Mouse (Mus musculus): ENCODE results near the gene Triap1. TPM values are rescaled to one million over a fixed set of nuclear protein-coding genes. Genes with fewer than 3 reads are reported as not detected.
A peak's percentile ranks its signal among the peaks of the same experiment; 100 is the strongest.

Gene Triap1
- total RNA-seq, 2 experiments from 2014 or later, result 21.4 to 24.5 TPM

- intact Hi-C loops (cut with DNase I), result no loop called here
- Histone ChIP-seq H3K4me3 (no peak overlapping the region), H3K27ac (peak overlapping the region; percentile 85)
- no peak for DNase-seq (ENCODE audit: extremely low spot score in 1 of 2, low spot score in 2 of 2)
- no peak for TF ChIP-seq CTCF (IDR thresholded peaks at IDR 0.05)
These were observed 23.9 kb upstream of the Triap1 start for GRCm38 (mm10) chr5:115316968-115317644.

- TF ChIP-seq CTCF (IDR thresholded peaks at IDR 0.05), result no peak
- intact Hi-C loops (cut with DNase I), result no loop called here
- Histone ChIP-seq H3K4me3 (no peak overlapping the region), H3K27ac (peak overlapping the region; percentile 85)
- no peak for DNase-seq (ENCODE audit: extremely low spot score in 1 of 2, low spot score in 2 of 2)
These were observed 23.2 kb upstream of the Triap1 start for GRCm38 (mm10) chr5:115317645-115318328.

- peak overlapping the region; percentile 28 for H3K4me3 ChIP-seq
- intact Hi-C loops (cut with DNase I), result loop anchor here (1.0 kb wide), 1 partner anchor 19 kb away; the partner anchor contains the start of gene Dynll1
- H3K27ac ChIP-seq, result peak overlapping the region; percentile 87
- peak; percentile 54 for TF ChIP-seq CTCF (IDR thresholded peaks at IDR 0.05)
- DNase-seq (ENCODE audit: extremely low spot score in 1 of 2, low spot score in 2 of 2), result peak; percentile 75 to 76
These were observed 21.8 kb upstream of the Triap1 start for GRCm38 (mm10) chr5:115319004-115319940.

- peak overlapping the region; percentile 90 for H3K27ac ChIP-seq
- TF ChIP-seq CTCF (IDR thresholded peaks at IDR 0.05), result no peak
- peak overlapping the region; percentile 64 for H3K4me3 ChIP-seq
- no peak for DNase-seq (ENCODE audit: extremely low spot score in 1 of 2, low spot score in 2 of 2)
- intact Hi-C loops (cut with DNase I), result loop anchor here (2.0 kb wide), 1 partner anchor 48 kb away; the partner anchor contains the start of gene Coq5
These were observed 14.7 kb upstream of the Triap1 start for GRCm38 (mm10) chr5:115326256-115326831.

- DNase-seq (ENCODE audit: extremely low spot score in 1 of 2, low spot score in 2 of 2), result peak; percentile 95
- no peak for TF ChIP-seq CTCF (IDR thresholded peaks at IDR 0.05)
- intact Hi-C loops (cut with DNase I), result loop anchor here (1.0 to 2.0 kb wide), 2 partner anchors 27 to 48 kb away; partner anchors contain the start of genes Coq5 and Dynll1
- Histone ChIP-seq H3K4me3 (peak within 1 kb of the TSS; percentile 64), H3K27ac (peak within 1 kb of the TSS; percentile 90)
These were observed 14.0 kb upstream of the Triap1 start, which contains the start of gene Srsf9 for GRCm38 (mm10) chr5:115326875-115327609. TSS of gene Srsf9 (plus strand) at chr5:115327177.

GRCm38 (mm10) chr5:115327610-115328548, 13.1 kb upstream of the Triap1 start:
- Histone ChIP-seq H3K4me3 (peak overlapping the region; percentile 64), H3K27ac (peak overlapping the region; percentile 90)
- intact Hi-C loops (cut with DNase I), result loop anchor here (1.0 to 2.0 kb wide), 2 partner anchors 28 to 49 kb away; partner anchors contain the start of genes Coq5 and Dynll1
- no peak for TF ChIP-seq CTCF (IDR thresholded peaks at IDR 0.05)
- DNase-seq (ENCODE audit: extremely low spot score in 1 of 2, low spot score in 2 of 2), result peak in 1 of 2 experiments; percentile 49

GRCm38 (mm10) chr5:115330955-115331354, 10.1 kb upstream of the Triap1 start:
- intact Hi-C loops (cut with DNase I), result no loop called here
- no peak for TF ChIP-seq CTCF (IDR thresholded peaks at IDR 0.05)
- DNase-seq (ENCODE audit: extremely low spot score in 1 of 2, low spot score in 2 of 2), result no peak
- Histone ChIP-seq H3K27ac (no peak overlapping the region), H3K4me3 (no peak overlapping the region)

- DNase-seq (ENCODE audit: extremely low spot score in 1 of 2, low spot score in 2 of 2), result no peak
- Histone ChIP-seq H3K27ac (no peak overlapping the region), H3K4me3 (no peak overlapping the region)
- TF ChIP-seq CTCF (IDR thresholded peaks at IDR 0.05), result no peak
- intact Hi-C loops (cut with DNase I), result no loop called here
These were observed 7.4 kb upstream of the Triap1 start for GRCm38 (mm10) chr5:115333626-115334025.

- Histone ChIP-seq H3K27ac (no peak overlapping the region), H3K4me3 (peak overlapping the region; percentile 92)
- DNase-seq (ENCODE audit: extremely low spot score in 1 of 2, low spot score in 2 of 2), result no peak
- intact Hi-C loops (cut with DNase I), result loop anchor here (2.0 kb wide), 1 partner anchor 39 kb away; the partner anchor contains the start of gene Dynll1
- TF ChIP-seq CTCF (IDR thresholded peaks at IDR 0.05), result no peak
These were observed 1.0 kb upstream of the Triap1 start for GRCm38 (mm10) chr5:115340007-115340406.

All from left cerebral cortex, adult 2 months (tissue).